Mouse (Mus musculus) lung, postnatal 0 days (tissue): ENCODE results near the gene Cep89.

Source experiments
- CTCF ChIP-seq: IDR thresholded peaks from 2 replicates; pipeline ENCODE4 v1.5.1; 2016; ENCODE audit warnings: antibody characterized with exemption, mild to moderate bottlenecking
- EP300 ChIP-seq: IDR thresholded peaks from 2 replicates; pipeline ENCODE4 v1.6.1; 2016; ENCODE audit warnings: antibody characterized with exemption, mild to moderate bottlenecking, control low read depth

DNA sequence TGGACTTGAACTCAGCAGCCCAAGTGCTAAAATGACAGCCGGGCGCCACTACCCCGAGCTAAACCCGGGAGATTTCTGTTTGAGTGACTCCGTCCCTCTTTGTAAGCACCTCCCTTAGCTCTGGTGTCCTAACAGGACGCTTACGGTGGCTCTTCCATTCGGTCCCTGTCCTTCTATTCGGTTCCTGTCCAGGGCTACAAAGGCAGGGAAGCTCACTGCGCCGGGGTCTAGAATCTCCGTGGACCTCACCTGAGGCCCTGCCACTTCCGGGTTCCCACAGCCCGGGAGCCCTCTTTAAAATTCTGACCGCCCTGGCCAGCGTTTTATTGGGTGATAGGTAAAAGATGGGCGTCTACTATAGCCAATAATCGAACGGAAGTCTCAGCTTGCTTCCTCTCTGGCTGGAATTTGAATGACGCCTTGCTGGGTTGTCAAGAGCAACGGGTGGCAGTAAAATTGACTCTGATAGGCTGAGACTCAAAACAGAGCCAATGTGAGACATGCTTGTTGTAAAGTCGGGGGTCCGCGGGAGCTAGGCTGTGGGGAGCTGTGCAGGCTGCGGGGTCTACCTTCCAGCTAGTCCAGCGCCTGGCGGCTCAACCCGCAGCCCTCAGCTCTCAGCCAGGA, at the start of gene Cep89, which contains the start of gene Faap24:
- no peak for TF ChIP-seq CTCF
- no peak for TF ChIP-seq EP300
